Mouse (Mus musculus) limb, embryonic 12.5 days (tissue): ENCODE measurements around the gene Palm. TPM values are rescaled to one million over a fixed set of nuclear protein-coding genes. Genes with fewer than 3 reads are reported as not detected.

Experiments used
- ATAC-seq: fragments of 200-750 bp; cut with Nextera tagmentation; 2 replicates; pipeline ENCODE4 v1.8.0; 2017; ENCODE audit warnings: low read depth, moderate TSS enrichment; ENCODE audit not compliant: insufficient number of reproducible peaks, insufficient read depth, low FRiP score, low TSS enrichment
- H3K27ac ChIP-seq: fragments of 300-500 bp; sonication (generic); 2 replicates; pipeline ENCODE4 v1.5.1; 2016; ENCODE audit warnings: mild to moderate bottlenecking, moderate library complexity
- H3K27me3 ChIP-seq: fragments of 300-500 bp; sonication (generic); 2 replicates; pipeline ENCODE4 v1.6.1; 2016; ENCODE audit warnings: mild to moderate bottlenecking, moderate library complexity
- H3K36me3 ChIP-seq: fragments of 300-500 bp; sonication (generic); 2 replicates; pipeline ENCODE4 v1.6.1; 2016; ENCODE audit warnings: mild to moderate bottlenecking, moderate library complexity
- H3K4me1 ChIP-seq: fragments of 300-500 bp; sonication (generic); replicated peaks from 2 replicates; pipeline ENCODE4 v1.6.1; 2016
- H3K4me2 ChIP-seq: fragments of 300-500 bp; sonication (generic); 2 replicates; pipeline ENCODE4 v1.6.1; 2016; ENCODE audit warnings: mild to moderate bottlenecking, moderate library complexity
- H3K4me3 ChIP-seq: fragments of 300-500 bp; sonication (generic); replicated peaks from 2 replicates; pipeline ENCODE4 v1.5.1; 2016; ENCODE audit warnings: mild to moderate bottlenecking
- H3K9ac ChIP-seq: fragments of 300-500 bp; sonication (generic); replicated peaks from 2 replicates; pipeline ENCODE4 v1.6.1; 2016; ENCODE audit warnings: mild to moderate bottlenecking, moderate library complexity
- H3K9me3 ChIP-seq: fragments of 300-500 bp; sonication (generic); 2 replicates; pipeline ENCODE4 v1.6.1; 2016; ENCODE audit warnings: mild to moderate bottlenecking, moderate library complexity
- WGBS: fragments of 180-500 bp; shearing (Covaris S2); methylation state at CpG from one replicate; pipeline ENCODE4 v1.1.7; 2016; 5-methylcytosine and 5-hydroxymethylcytosine counted together
- polyA plus RNA-seq: library from polyadenylated mRNA; unstranded; fragments of >200 nt; fragmentation: Nextera tagmentation; extraction: Ambion mirVana; gene quantifications from 2 replicates; pipeline ENCODE4 v1.2.1, GENCODE M21; 2016

Gene Palm
- polyA plus RNA-seq, 1 experiment from 2014 or later: 121 TPM

GRCm38 (mm10) chr10:79773208-79773607 lies 20.2 kb upstream of the Palm start:
- no peak for ATAC-seq
- H3K9ac ChIP-seq: no peak overlapping the region
- WGBS: 91% methylated on average over 2 of the region's 2 CpGs
- H3K4me3 ChIP-seq: no peak overlapping the region
- H3K27me3 ChIP-seq: peaks cover 17% of the 10 kb centered on the region
- no peaks in the 10 kb centered on the region for H3K36me3 ChIP-seq
- peaks cover 17% of the 10 kb centered on the region for H3K4me1 ChIP-seq
- H3K4me2 ChIP-seq: no peak overlapping the region
- H3K9me3 ChIP-seq: peaks cover 13% of the 10 kb centered on the region
- H3K27ac ChIP-seq: no peak overlapping the region

- H3K9me3 ChIP-seq: peaks cover 13% of the 10 kb centered on the region
- ATAC-seq: no peak
- no peak overlapping the region for H3K9ac ChIP-seq
- no peak overlapping the region for H3K27ac ChIP-seq
- no peak overlapping the region for H3K4me3 ChIP-seq
- H3K4me2 ChIP-seq: no peak overlapping the region
- no peaks in the 10 kb centered on the region for H3K36me3 ChIP-seq
- peaks cover 32% of the 10 kb centered on the region for H3K27me3 ChIP-seq
- WGBS: 77% methylated on average over 5 of the region's 5 CpGs
- peaks cover 26% of the 10 kb centered on the region for H3K4me1 ChIP-seq
These were observed 18.7 kb upstream of the Palm start for GRCm38 (mm10) chr10:79774486-79775279.

GRCm38 (mm10) chr10:79777103-79777531 lies 16.3 kb upstream of the Palm start, which contains the start of gene Fstl3:
TSS of gene Fstl3 (plus strand) at chr10:79777272.
- WGBS: 1% methylated on average over 39 of the region's 39 CpGs
- no peak for ATAC-seq
- no peak within 1 kb of the TSS for H3K27ac ChIP-seq

GRCm38 (mm10) chr10:79778006-79778405 lies 15.4 kb upstream of the Palm start:
- no peak overlapping the region; the same call in 1 of the 2 replicates for H3K9ac ChIP-seq
- H3K4me3 ChIP-seq: peak overlapping the region; percentile 8
- H3K36me3 ChIP-seq: no peaks in the 10 kb centered on the region
- peaks cover 63% of the 10 kb centered on the region for H3K27me3 ChIP-seq
- WGBS: 15% methylated on average over 15 of the region's 15 CpGs
- peaks cover 6% of the 10 kb centered on the region; the same call in 1 of the 2 replicates for H3K9me3 ChIP-seq
- peaks cover 39% of the 10 kb centered on the region for H3K4me1 ChIP-seq
- peak overlapping the region; percentile 80 for H3K4me2 ChIP-seq
- no peak for ATAC-seq
- no peak overlapping the region for H3K27ac ChIP-seq

More at GRCm38 (mm10) chr10:79777103-79777531, 16.3 kb upstream of the Palm start, which contains the start of gene Fstl3:
- H3K9ac ChIP-seq: peak within 1 kb of the TSS; percentile 66
- H3K4me3 ChIP-seq: peak within 1 kb of the TSS; percentile 53
- H3K36me3 ChIP-seq: no peaks in the 10 kb centered on the region
- peaks cover 39% of the 10 kb centered on the region for H3K4me1 ChIP-seq
- peaks cover 56% of the 10 kb centered on the region for H3K27me3 ChIP-seq
- H3K4me2 ChIP-seq: peak within 1 kb of the TSS; percentile 80
- peaks cover 12% of the 10 kb centered on the region for H3K9me3 ChIP-seq

GRCm38 (mm10) chr10:79779193-79779592 lies 14.2 kb upstream of the Palm start:
- 19% methylated on average over 2 of the region's 2 CpGs for WGBS
- H3K9ac ChIP-seq: no peak overlapping the region
- H3K27me3 ChIP-seq: peaks cover 70% of the 10 kb centered on the region
- no peak overlapping the region for H3K4me2 ChIP-seq
- no peak for ATAC-seq
- 0 out of 2 replicates have a peak overlapping the region, but pooled peaks have one; percentile 7 for H3K27ac ChIP-seq
- H3K9me3 ChIP-seq: peaks cover 6% of the 10 kb centered on the region; the same call in 1 of the 2 replicates
- peaks cover 39% of the 10 kb centered on the region for H3K4me1 ChIP-seq
- peak overlapping the region; percentile 42; the same call in 1 of the 2 replicates for H3K4me3 ChIP-seq
- no peaks in the 10 kb centered on the region for H3K36me3 ChIP-seq

GRCm38 (mm10) chr10:79779784-79780663 lies 13.3 kb upstream of the Palm start:
- WGBS: 2% methylated on average over 55 of the region's 55 CpGs
- peak overlapping the region; percentile 42 for H3K4me3 ChIP-seq
- H3K9ac ChIP-seq: 0 out of 2 replicates have a peak overlapping the region, but pooled peaks have one; percentile 23
- peaks cover 39% of the 10 kb centered on the region for H3K4me1 ChIP-seq
- peaks cover 79% of the 10 kb centered on the region for H3K27me3 ChIP-seq
- H3K36me3 ChIP-seq: no peaks in the 10 kb centered on the region
- H3K27ac ChIP-seq: no peak overlapping the region
- ATAC-seq: peak; percentile 81
- H3K4me2 ChIP-seq: peak overlapping the region; percentile 68
- H3K9me3 ChIP-seq: peaks cover 4% of the 10 kb centered on the region; the same call in 1 of the 2 replicates

GRCm38 (mm10) chr10:79780664-79781015 lies 12.7 kb upstream of the Palm start:
- peak; percentile 1; the same call in 1 of the 2 replicates for ATAC-seq
- H3K36me3 ChIP-seq: no peaks in the 10 kb centered on the region
- peaks cover 39% of the 10 kb centered on the region for H3K4me1 ChIP-seq
- 3% methylated on average over 13 of the region's 13 CpGs for WGBS
- H3K4me3 ChIP-seq: peak overlapping the region; percentile 42
- H3K27me3 ChIP-seq: peaks cover 81% of the 10 kb centered on the region
- no peaks in the 10 kb centered on the region for H3K9me3 ChIP-seq
- 0 out of 2 replicates have a peak overlapping the region, but pooled peaks have one; percentile 23 for H3K9ac ChIP-seq
- H3K27ac ChIP-seq: no peak overlapping the region
- peak overlapping the region; percentile 68 for H3K4me2 ChIP-seq

- H3K27ac ChIP-seq: no peak overlapping the region
- peak overlapping the region; percentile 42 for H3K4me3 ChIP-seq
- peaks cover 81% of the 10 kb centered on the region for H3K27me3 ChIP-seq
- 0 out of 2 replicates have a peak overlapping the region, but pooled peaks have one; percentile 23 for H3K9ac ChIP-seq
- no peaks in the 10 kb centered on the region for H3K36me3 ChIP-seq
- no peaks in the 10 kb centered on the region for H3K9me3 ChIP-seq
- H3K4me1 ChIP-seq: peaks cover 39% of the 10 kb centered on the region
- 26% methylated on average over 21 of the region's 21 CpGs for WGBS
- peak overlapping the region; percentile 68 for H3K4me2 ChIP-seq
- ATAC-seq: no peak
These were observed 12.2 kb upstream of the Palm start for GRCm38 (mm10) chr10:79781139-79781538.

GRCm38 (mm10) chr10:79781956-79782355 lies 11.4 kb upstream of the Palm start:
- Histone ChIP-seq H3K27me3 (peaks cover 76% of the 10 kb centered on the region), H3K9ac (no peak overlapping the region), H3K9me3 (no peaks in the 10 kb centered on the region), H3K4me2 (no peak overlapping the region), H3K27ac (no peak overlapping the region), H3K4me1 (peaks cover 36% of the 10 kb centered on the region), H3K36me3 (no peaks in the 10 kb centered on the region), H3K4me3 (no peak overlapping the region)
- 50% methylated on average over 5 of the region's 5 CpGs for WGBS
- ATAC-seq: no peak

GRCm38 (mm10) chr10:79783050-79783449 lies 10.3 kb upstream of the Palm start:
- H3K9me3 ChIP-seq: no peaks in the 10 kb centered on the region
- H3K9ac ChIP-seq: no peak overlapping the region
- no peak overlapping the region for H3K4me3 ChIP-seq
- peaks cover 25% of the 10 kb centered on the region for H3K4me1 ChIP-seq
- H3K36me3 ChIP-seq: no peaks in the 10 kb centered on the region
- no peak overlapping the region for H3K4me2 ChIP-seq
- no peak for ATAC-seq
- 63% methylated on average over 7 of the region's 7 CpGs for WGBS
- H3K27me3 ChIP-seq: peaks cover 65% of the 10 kb centered on the region
- H3K27ac ChIP-seq: no peak overlapping the region
